Mouse (Mus musculus) Patski (cell line): ENCODE results near the gene Slc31a2. TPM values are rescaled to one million over a fixed set of nuclear protein-coding genes. Genes with fewer than 3 reads are reported as not detected.

Experiments
- ATAC-seq: fragments of 100-300 bp; one replicate; pipeline ENCODE4 v1.8.0; 2021
- CTCF ChIA-PET: fragments of 350-600 bp; sonication (Branson Sonifier 250); formaldehyde crosslinking; loops from one replicate; lab custom pipeline; 2022; ENCODE audit warnings: inconsistent platforms; lab: Charles Lee
- POLR2A ChIA-PET: fragments of 350-600 bp; sonication (Branson Sonifier 250); formaldehyde crosslinking; loops from one replicate; lab custom pipeline; 2022; ENCODE audit warnings: antibody characterized with exemption, inconsistent platforms; lab: Charles Lee
- DNase-seq: peaks from one replicate; pipeline ENCODE4 v3.0.0-alpha.2; 2011; ENCODE audit warnings: low read depth, low spot score
- H3K27me3 ChIP-seq: fragments of 371-371 bp; one replicate; pipeline ENCODE4 v1.5.1; 2021
- CTCF ChIP-seq: fragments of 100-300 bp; IDR thresholded peaks from one replicate; pipeline ENCODE4 v1.5.1; 2021
- in situ Hi-C: fragments of 300-500 bp; cut with MboI; formaldehyde crosslinking; loops from 3 replicates; pipeline ENCODE4 v1.11.1; 2018; ENCODE audit warnings: low pct_unique_long_range_greater_than_20kb, mixed read lengths
- polyA plus RNA-seq: library from polyadenylated mRNA; unstranded; gene quantifications from one replicate; pipeline ENCODE4 v1.2.3, GENCODE M21; 2021

Slc31a2 gene
- polyA plus RNA-seq, result 18.8 TPM

DNA sequence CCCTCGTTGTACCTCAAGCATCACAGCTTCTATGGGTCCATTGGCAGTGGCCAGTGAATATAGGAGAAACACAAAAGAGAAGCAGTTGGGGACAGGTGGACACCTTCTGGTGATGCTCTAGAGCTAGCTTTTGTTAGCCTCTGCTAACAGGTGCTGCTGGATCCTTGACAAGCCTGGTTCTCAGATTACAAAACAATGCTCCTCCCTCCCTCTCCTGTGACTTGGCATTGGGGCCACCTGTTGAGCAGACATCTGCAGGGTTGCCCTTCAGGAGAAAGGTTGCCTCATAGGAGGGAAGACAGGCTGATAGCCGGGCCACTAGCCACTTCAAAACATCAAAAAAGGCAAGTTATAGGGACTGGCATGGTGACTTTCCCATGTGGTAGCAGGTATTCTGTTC is at the start of gene Slc31a2:
TSS of gene Slc31a2 (plus strand) at position 287 of the 400 bp plus-strand sequence.
- DNase-seq, result no peak
- in situ Hi-C loops, result loop anchor here (25.0 kb wide), 1 partner anchor 200 kb away; the partner anchor contains the start of gene Mup20
- ChIA-PET CTCF (interaction anchor here (1.1 kb wide), 1 partner anchor 39 kb away, joined by 3 read pairs; no protein-coding TSS in a partner anchor), POLR2A (no interaction called here)
- no peaks in the 10 kb centered on the region for H3K27me3 ChIP-seq
- no peak for ATAC-seq
- no peak for TF ChIP-seq CTCF

DNA sequence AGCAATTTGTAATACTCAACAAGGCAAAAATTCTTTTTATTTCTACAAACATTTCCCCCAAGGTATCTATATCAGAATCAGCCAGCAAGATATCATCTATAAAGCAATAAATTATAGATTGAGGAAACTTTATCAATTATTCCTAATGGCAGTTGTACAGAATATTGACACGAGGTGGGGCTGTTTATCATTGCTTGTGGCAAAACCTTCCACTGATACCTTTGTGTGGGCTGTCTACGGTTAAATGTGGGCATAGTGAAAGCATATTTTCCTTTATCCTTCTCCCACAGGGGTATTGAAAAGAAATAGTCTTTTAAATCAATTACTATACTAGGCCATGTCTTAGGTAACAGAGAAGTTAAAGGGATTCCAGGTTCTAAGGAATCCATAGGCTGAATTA is 48.9 kb upstream of the Slc31a2 start:
- no peak for TF ChIP-seq CTCF
- ATAC-seq (no peak), DNase-seq (no peak)
- CTCF ChIA-PET, result interaction anchor here (0.9 kb wide), 1 partner anchor 15 kb away, joined by 5 read pairs; no protein-coding TSS in a partner anchor
- H3K27me3 ChIP-seq, result no peaks in the 10 kb centered on the region
- in situ Hi-C loops, result no loop called here
- POLR2A ChIA-PET, result no interaction called here

DNA sequence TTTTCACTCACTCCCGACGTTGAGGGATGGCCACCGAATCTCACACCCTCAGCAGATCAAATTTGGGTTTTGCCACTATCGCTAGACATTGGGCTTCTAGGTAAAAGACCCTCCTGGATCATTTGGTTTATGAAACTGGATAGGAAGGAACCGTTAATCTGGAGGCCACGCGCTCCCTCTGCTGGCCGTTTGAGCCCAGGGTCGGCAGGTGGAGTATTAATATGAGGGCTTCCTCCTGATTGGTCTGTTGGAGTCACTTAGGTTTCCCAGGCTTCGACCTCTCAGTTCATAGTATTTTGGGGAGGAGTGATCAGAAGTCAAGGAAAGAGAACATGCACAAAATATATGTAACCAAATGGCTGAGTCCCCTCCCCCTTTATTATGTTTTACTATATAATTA is 34.0 kb upstream of the Slc31a2 start:
- no peaks in the 10 kb centered on the region for H3K27me3 ChIP-seq
- in situ Hi-C loops, result no loop called here
- ChIA-PET POLR2A (no interaction called here), CTCF (interaction anchor here (1.5 to 1.6 kb wide), 2 partner anchors 15 to 18 kb away, joined by 5 read pairs; no protein-coding TSS in a partner anchor)
- DNase-seq (no peak), ATAC-seq (peak; percentile 46)
- TF ChIP-seq CTCF, result peak; percentile 79

- DNase-seq (no peak), ATAC-seq (no peak)
- in situ Hi-C loops, result no loop called here
- H3K27me3 ChIP-seq, result no peaks in the 10 kb centered on the region
- CTCF ChIA-PET, result interaction anchor here (1.5 to 1.6 kb wide), 2 partner anchors 16 to 19 kb away, joined by 5 read pairs; no protein-coding TSS in a partner anchor
- TF ChIP-seq CTCF, result peak; percentile 45
- POLR2A ChIA-PET, result no interaction called here
These were observed 32.9 kb upstream of the Slc31a2 start for GRCm38 (mm10) chr4:62229448-62229847.

DNA sequence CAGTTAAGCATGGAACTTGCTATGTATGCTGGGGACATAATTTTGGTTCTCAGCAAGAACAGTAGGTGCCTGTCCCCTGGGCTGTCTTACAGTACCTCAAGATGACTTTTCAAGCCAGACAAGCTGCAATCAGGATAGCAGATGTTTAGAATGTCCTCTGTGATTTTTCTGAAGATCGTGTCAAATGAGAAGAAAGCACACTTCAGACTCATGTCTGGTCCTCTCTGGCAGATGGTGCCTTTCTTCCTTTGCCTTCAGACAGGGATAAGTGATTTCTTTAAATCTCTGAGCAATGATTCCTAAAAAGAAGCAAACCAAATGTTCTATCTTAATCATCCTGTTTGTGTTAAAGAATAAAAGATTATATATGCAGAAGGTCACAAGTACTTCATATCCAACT is 32.2 kb upstream of the Slc31a2 start:
- ChIA-PET CTCF (no interaction called here), POLR2A (no interaction called here)
- H3K27me3 ChIP-seq, result no peaks in the 10 kb centered on the region
- ATAC-seq (no peak), DNase-seq (no peak)
- in situ Hi-C loops, result no loop called here
- TF ChIP-seq CTCF, result no peak

DNA sequence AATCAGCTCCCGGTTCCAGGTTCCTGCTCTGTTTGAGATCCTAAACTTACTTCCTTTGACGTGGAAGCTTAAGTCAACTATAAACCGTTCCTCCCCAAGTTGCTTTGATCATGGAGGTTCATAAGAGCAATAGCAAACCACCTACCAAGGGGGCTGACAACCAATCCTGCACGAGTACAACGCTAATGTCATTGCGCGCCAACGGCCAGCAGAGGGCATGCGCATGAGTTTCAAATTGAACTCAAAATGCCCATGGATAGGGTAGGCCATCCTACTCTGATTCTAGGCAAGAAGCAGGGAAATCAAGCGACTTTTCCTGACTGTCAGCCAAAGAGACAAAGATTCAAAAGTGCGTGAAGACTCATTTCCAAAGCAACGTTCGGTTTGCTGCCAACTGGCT is 31.6 kb upstream of the Slc31a2 start, which contains the start of gene Zfp37:
TSS of gene Zfp37 (minus strand) at position 279 of the 400 bp plus-strand sequence.
- DNase-seq (no peak), ATAC-seq (no peak)
- peak; percentile 27 for TF ChIP-seq CTCF
- POLR2A ChIA-PET, result no interaction called here
- CTCF ChIA-PET, result no interaction called here
- no peaks in the 10 kb centered on the region for H3K27me3 ChIP-seq
- in situ Hi-C loops, result no loop called here

DNA sequence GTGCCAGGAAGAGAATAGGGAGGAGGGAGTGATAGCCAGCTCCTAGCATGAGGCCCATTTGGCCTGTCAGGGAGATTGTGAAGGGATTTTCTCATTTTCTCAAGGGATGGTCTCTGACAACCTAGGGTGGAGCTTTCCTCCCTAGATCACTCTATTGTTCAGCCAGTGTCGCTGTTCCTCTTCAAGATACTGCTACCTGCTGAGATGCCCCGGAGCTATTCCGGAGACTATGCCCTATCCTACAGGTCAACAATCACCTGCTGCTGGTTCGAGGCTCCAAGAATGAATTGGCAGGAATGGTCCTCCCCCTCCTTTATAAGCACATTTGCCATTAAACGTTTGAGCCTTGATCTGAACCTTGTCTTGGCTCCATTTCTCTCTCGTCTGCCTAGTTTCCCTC is 21.8 kb upstream of the Slc31a2 start:
- in situ Hi-C loops, result no loop called here
- TF ChIP-seq CTCF, result no peak
- ChIA-PET CTCF (no interaction called here), POLR2A (no interaction called here)
- ATAC-seq (no peak), DNase-seq (no peak)
- no peaks in the 10 kb centered on the region for H3K27me3 ChIP-seq

- in situ Hi-C loops, result no loop called here
- CTCF ChIA-PET, result no interaction called here
- DNase-seq (no peak), ATAC-seq (no peak)
- POLR2A ChIA-PET, result no interaction called here
- no peaks in the 10 kb centered on the region for H3K27me3 ChIP-seq
- no peak for TF ChIP-seq CTCF
These were observed 14.0 kb upstream of the Slc31a2 start for GRCm38 (mm10) chr4:62248328-62248727.

GRCm38 (mm10) chr4:62250896-62251544 is 11.3 kb upstream of the Slc31a2 start:
- in situ Hi-C loops, result loop anchor here (25.0 kb wide), 1 partner anchor 189 kb away; the partner anchor contains the start of gene Mup20
- CTCF ChIA-PET, result interaction anchor here (1.1 kb wide), 1 partner anchor 156 kb away, joined by 3 read pairs; no protein-coding TSS in a partner anchor
- TF ChIP-seq CTCF, result peak; percentile 49
- POLR2A ChIA-PET, result no interaction called here
- ATAC-seq (peak; percentile 51), DNase-seq (no peak)
- H3K27me3 ChIP-seq, result no peaks in the 10 kb centered on the region

DNA sequence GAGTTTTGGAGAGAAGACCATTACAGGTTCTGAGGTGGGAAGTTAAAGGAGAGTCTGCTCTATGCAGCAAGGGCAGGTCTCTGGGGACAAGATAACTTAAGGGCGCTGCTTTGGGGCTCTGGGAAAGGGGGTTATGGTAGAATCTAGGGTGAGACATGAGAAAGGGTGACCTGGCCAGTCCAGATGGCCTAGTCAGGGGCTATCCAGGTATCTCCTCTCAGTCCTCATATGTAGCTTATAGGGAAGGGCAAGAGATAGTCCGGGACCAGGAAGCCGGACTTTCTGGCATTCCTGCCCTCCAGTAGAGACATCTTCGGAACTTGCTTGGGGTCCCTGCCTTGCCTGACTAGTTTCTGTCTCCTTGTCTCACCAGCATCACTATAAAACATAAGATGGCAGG is 10.6 kb upstream of the Slc31a2 start:
- DNase-seq, result no peak
- no peaks in the 10 kb centered on the region for H3K27me3 ChIP-seq
- CTCF ChIA-PET, result interaction anchor here (0.9 to 1.1 kb wide), 2 partner anchors 12 to 156 kb away, joined by 3 read pairs; no protein-coding TSS in a partner anchor
- no peak for TF ChIP-seq CTCF
- no peak for ATAC-seq
- POLR2A ChIA-PET, result no interaction called here
- in situ Hi-C loops, result loop anchor here (25.0 kb wide), 1 partner anchor 189 kb away; the partner anchor contains the start of gene Mup20

- no peaks in the 10 kb centered on the region for H3K27me3 ChIP-seq
- DNase-seq, result no peak
These were observed 7.8 kb upstream of the Slc31a2 start for GRCm38 (mm10) chr4:62254551-62254950.

More at GRCm38 (mm10) chr4:62254551-62254950, 7.8 kb upstream of the Slc31a2 start:
- TF ChIP-seq CTCF, result no peak
- ChIA-PET CTCF (no interaction called here), POLR2A (no interaction called here)
- no peak for ATAC-seq
- in situ Hi-C loops, result loop anchor here (25.0 kb wide), 1 partner anchor 192 kb away; the partner anchor contains the start of gene Mup20
